Mouse (Mus musculus) inflammation-experienced regulatory T-cells, adult 16 weeks (primary cell): ENCODE results near the gene Cryzl2. TPM values are rescaled to one million over a fixed set of nuclear protein-coding genes. Genes with fewer than 3 reads are reported as not detected.

Experiments used
- polyA plus RNA-seq: library from polyadenylated mRNA; unstranded; fragments of 100-300 nt; shearing (Covaris generic); gene quantifications from one replicate; pipeline ENCODE4 v1.2.1, GENCODE M21; 2017

Cryzl2 gene
- polyA plus RNA-seq: 9.8 TPM

GRCm38 (mm10) chr1:157458421-157459208, at the start of gene Cryzl2:
Gene Cryzl2, plus strand, starts transcription at chr1:157458577.

GRCm38 (mm10) chr1:157412454-157413369, 45.7 kb upstream of the Cryzl2 start, which contains the start of gene Rasal2:
Gene Rasal2, minus strand, starts transcription at chr1:157412595.

GRCm38 (mm10) chr1:157506522-157506921, 48.1 kb downstream of the Cryzl2 start, which contains the start of gene Sec16b:
Gene Sec16b, plus strand, starts transcription at chr1:157506728.

Other genes with a start within 250 kb of the Cryzl2 start
- not detected for gene Rasal2, start 46.0 kb upstream of the Cryzl2 start, polyA plus RNA-seq
- gene Sec16b, start 48.2 kb downstream of the Cryzl2 start, polyA plus RNA-seq: 2.7 TPM